Mouse (Mus musculus) lung, postnatal 0 days (tissue): ENCODE measurements around the gene Ncf1.

ENCODE experiments used
- CTCF ChIP-seq: IDR thresholded peaks from 2 replicates; pipeline ENCODE4 v1.5.1; 2016; ENCODE audit warnings: antibody characterized with exemption, mild to moderate bottlenecking
- EP300 ChIP-seq: IDR thresholded peaks from 2 replicates; pipeline ENCODE4 v1.6.1; 2016; ENCODE audit warnings: antibody characterized with exemption, mild to moderate bottlenecking, control low read depth

DNA sequence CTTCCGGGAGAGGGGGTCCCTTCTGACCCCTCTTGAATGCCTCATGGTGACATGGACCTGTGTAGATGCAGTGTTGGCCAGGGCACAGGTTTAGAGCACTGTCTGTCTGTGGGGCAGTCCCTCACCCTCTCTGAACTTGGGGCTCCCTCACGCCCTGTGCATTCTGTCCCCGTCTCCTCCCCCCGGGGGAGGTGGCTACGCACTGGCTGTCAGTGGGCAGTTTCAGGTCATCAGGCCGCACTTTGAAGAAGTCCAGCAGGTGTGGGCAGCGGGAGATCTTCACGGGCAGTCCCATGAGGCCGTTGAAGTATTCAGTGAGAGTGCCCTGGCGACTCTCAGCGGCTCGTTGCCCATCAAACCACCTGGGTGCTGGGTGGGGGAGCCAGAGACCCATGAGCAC lies 2.5 kb downstream of the Ncf1 start:
- TF ChIP-seq CTCF (no peak), EP300 (no peak)
